In genomic region chr12:12647467-12647866, GRCm38 (mm10) we compare ENCODE assay signal across 15 mouse cellular contexts.
"Had no signal": no experiment of that assay in that cellular context is flagged by ENCODE, and none has a peak within 500 bp of the region (broad histone marks: within the 10 kb centered on the region; RNA-seq: fewer than 3 reads in every experiment).

No protein-coding gene starts in this region.

- H3K9me3 ChIP-seq: limb, embryonic 10.5 days; limb, embryonic 13.5 days had no signal

- DNase-seq: kidney, adult 2 months; kidney, postnatal 10 days; kidney, postnatal 4 days; liver; liver, postnatal 0 days; midbrain, embryonic 14.5 days; thymus, adult 2 months; thymus, postnatal 14 days; thymus, postnatal 4 days had no signal

- H3K4me3 ChIP-seq: limb, embryonic 10.5 days; limb, embryonic 13.5 days had no signal

- H3K9ac ChIP-seq: limb, embryonic 13.5 days; liver, embryonic 14.5 days; liver, postnatal 0 days had no signal

- H3K27ac ChIP-seq: limb, embryonic 10.5 days; limb, embryonic 13.5 days; liver, embryonic 14.5 days; macrophage had no signal

- H3K4me2 ChIP-seq: limb, embryonic 13.5 days had no signal

- H3K27me3 ChIP-seq: limb, embryonic 13.5 days had no signal

- ATAC-seq: inflammation-experienced regulatory T-cells, adult 6 months; intestine, postnatal 0 days; liver, postnatal 0 days had no signal

- H3K36me3 ChIP-seq: limb, embryonic 10.5 days; limb, embryonic 13.5 days had no signal
